ENCODE assay signal across 7 mouse cellular contexts in genomic region chr8:104170118-104171049, GRCm38 (mm10). TPM values are rescaled to one million over a fixed set of nuclear protein-coding genes. Genes with fewer than 3 reads are reported as not detected.
DNase-seq lines count a peak whose midpoint lies in the region; ATAC-seq and TF ChIP-seq lines count a peak whose summit lies in the region.

Gene Bean1, plus strand, starts transcription at chr8:104170442.

- peak within 1 kb of the TSS; percentile 76 for H3K9ac ChIP-seq in heart, embryonic 14.5 days (ENCODE audit: low read length)

- H3K4me2 ChIP-seq in heart, embryonic 14.5 days (ENCODE audit: low read length): peak within 1 kb of the TSS; percentile 97

- no peaks in the 10 kb centered on the region for H3K36me3 ChIP-seq in heart, embryonic 14.5 days (ENCODE audit: control insufficient read depth, insufficient read depth, low read length)

- H3K9me3 ChIP-seq in heart, embryonic 14.5 days (ENCODE audit: control insufficient read depth, low read length): no peaks in the 10 kb centered on the region

- H3K27ac ChIP-seq in embryonic fibroblast, embryonic 13.5 days (ENCODE audit: insufficient read depth, low read length): no peak within 1 kb of the TSS
- no peak within 1 kb of the TSS for H3K27ac ChIP-seq in heart, embryonic 14.5 days (replicated peaks in 1 of 2; ENCODE audit: control insufficient read depth in 1 of 2, insufficient read depth in 1 of 2, low read depth in 2 of 2, low read length in 2 of 2)

- 2% methylated on average over 87 of the region's 87 CpGs for WGBS in heart, embryonic 14.5 days

- peaks cover 51% of the 10 kb centered on the region for H3K27me3 ChIP-seq in heart, embryonic 14.5 days (ENCODE audit: control insufficient read depth, insufficient read depth, low read length)

- no peak for TF ChIP-seq CTCF in embryonic fibroblast, embryonic 13.5 days (IDR thresholded peaks at IDR 0.05; ENCODE audit: borderline replicate concordance, insufficient read depth, low read length)

- TF ChIP-seq POLR2A in embryonic fibroblast, embryonic 13.5 days (IDR thresholded peaks at IDR 0.05; ENCODE audit: low read depth, low read length): no peak

- ATAC-seq in heart, embryonic 14.5 days (ENCODE audit: insufficient number of reproducible peaks, insufficient read depth, low FRiP score, low read depth): peak; percentile 66

- H3K4me3 ChIP-seq in embryonic fibroblast, embryonic 13.5 days (ENCODE audit: insufficient read depth, low read length): peak within 1 kb of the TSS; percentile 36
- peak within 1 kb of the TSS; percentile 58 to 68 for H3K4me3 ChIP-seq in heart, embryonic 14.5 days (ENCODE audit: control insufficient read depth in 1 of 2, insufficient read depth in 1 of 2, low read depth in 1 of 2, low read length in 2 of 2)

- DNase-seq in thymus, postnatal 4 days: peak; percentile 47
- no peak for DNase-seq in thymus, postnatal 0 days (ENCODE audit: low spot score)
- peak; percentile 8 to 43 for DNase-seq in kidney, postnatal 25 days
- DNase-seq in lung, postnatal 10 days: peak; percentile 43
- peak; percentile 28 for DNase-seq in retina, postnatal 7 days (ENCODE audit: low read depth, low spot score)

- no peaks in the 10 kb centered on the region for H3K4me1 ChIP-seq in embryonic fibroblast, embryonic 13.5 days (ENCODE audit: control insufficient read depth, insufficient read depth, low read length)
- no peaks in the 10 kb centered on the region; a peak in 1 of 4 replicates for H3K4me1 ChIP-seq in heart, embryonic 14.5 days (ENCODE audit: control insufficient read depth in 2 of 2, insufficient read depth in 2 of 2, low read length in 2 of 2)

RNA-seq across cellular contexts. Expression of gene Bean1, which starts in this region (rescaled TPM):
- 0.28 and 0.40 TPM in 2 replicates for polyA plus RNA-seq in thymus, postnatal 0 days (2015; fragmentation: Nextera tagmentation; extraction: Ambion mirVana)
- polyA plus RNA-seq in embryonic fibroblast, embryonic 13.5 days (2011; ENCODE audit: insufficient read length, low read depth, missing spikeins): 0.89 and 0.90 TPM in 2 replicates
- 1.3 and 1.5 TPM in 2 replicates for polyA plus RNA-seq in heart, embryonic 14.5 days (2014; fragmentation: Nextera tagmentation; extraction: Ambion mirVana)
